Mouse (Mus musculus): ENCODE measurements around the gene Ms4a10. TPM values are rescaled to one million over a fixed set of nuclear protein-coding genes. Genes with fewer than 3 reads are reported as not detected.
A peak's percentile ranks its signal among the peaks of the same experiment; 100 is the strongest.

Gene Ms4a10
- total and polyA plus RNA-seq, 2 experiments from 2014 or later: not detected

GRCm38 (mm10) chr19:10936077-10936476 lies 38.4 kb downstream of the Ms4a10 start:
- Histone ChIP-seq H3K27me3 (ENCODE audit: insufficient read depth, low read length) (no peaks in the 10 kb centered on the region), H3K36me3 (ENCODE audit: insufficient read depth, low read length) (no peaks in the 10 kb centered on the region)

GRCm38 (mm10) chr19:10935029-10935428 lies 39.4 kb downstream of the Ms4a10 start:
- Histone ChIP-seq H3K27ac (ENCODE audit: low read depth, low read length) (no peak overlapping the region), H3K9ac (replicated peaks; ENCODE audit: low read length, poor library complexity, severe bottlenecking) (no peak overlapping the region), H3K9me3 (ENCODE audit: low read length) (no peaks in the 10 kb centered on the region), H3K4me2 (ENCODE audit: low read depth, low read length, poor library complexity, severe bottlenecking) (no peak overlapping the region), H3K27me3 (ENCODE audit: insufficient read depth, low read length) (no peaks in the 10 kb centered on the region), H3K36me3 (ENCODE audit: insufficient read depth, low read length) (no peaks in the 10 kb centered on the region), H3K4me1 (ENCODE audit: insufficient read depth, low read length) (no peaks in the 10 kb centered on the region), H3K4me3 (ENCODE audit: low read depth, low read length) (no peak overlapping the region)
- WGBS: 19% methylated on average over 5 of the region's 5 CpGs
- DNase-seq (ENCODE audit: low spot score) (no peak), ATAC-seq (ENCODE audit: low FRiP score) (no peak)
- TF ChIP-seq CTCF (IDR thresholded peaks at IDR 0.05): no peak

More at GRCm38 (mm10) chr19:10936077-10936476, 38.4 kb downstream of the Ms4a10 start:
- TF ChIP-seq CTCF (IDR thresholded peaks at IDR 0.05): peak; percentile 34; the same call in 1 of the 2 replicates
- no peak overlapping the region for H3K9ac ChIP-seq (replicated peaks; ENCODE audit: low read length, poor library complexity, severe bottlenecking)
- no peak overlapping the region for H3K4me2 ChIP-seq (ENCODE audit: low read depth, low read length, poor library complexity, severe bottlenecking)
- no peak for ATAC-seq (ENCODE audit: low FRiP score)
- H3K4me1 ChIP-seq (ENCODE audit: insufficient read depth, low read length): peaks cover 2% of the 10 kb centered on the region; the same call in 1 of the 2 replicates
- WGBS: 84% methylated on average over 5 of the region's 5 CpGs
- no peaks in the 10 kb centered on the region for H3K9me3 ChIP-seq (ENCODE audit: low read length)
- no peak overlapping the region for H3K4me3 ChIP-seq (ENCODE audit: low read depth, low read length)
- H3K27ac ChIP-seq (ENCODE audit: low read depth, low read length): no peak overlapping the region
- DNase-seq (ENCODE audit: low spot score): no peak

- no peak for TF ChIP-seq CTCF (IDR thresholded peaks at IDR 0.05)
- DNase-seq (ENCODE audit: low spot score): no peak
- no peak for ATAC-seq (ENCODE audit: low FRiP score)
Measured at GRCm38 (mm10) chr19:10930641-10931040, 43.8 kb downstream of the Ms4a10 start.

DNA sequence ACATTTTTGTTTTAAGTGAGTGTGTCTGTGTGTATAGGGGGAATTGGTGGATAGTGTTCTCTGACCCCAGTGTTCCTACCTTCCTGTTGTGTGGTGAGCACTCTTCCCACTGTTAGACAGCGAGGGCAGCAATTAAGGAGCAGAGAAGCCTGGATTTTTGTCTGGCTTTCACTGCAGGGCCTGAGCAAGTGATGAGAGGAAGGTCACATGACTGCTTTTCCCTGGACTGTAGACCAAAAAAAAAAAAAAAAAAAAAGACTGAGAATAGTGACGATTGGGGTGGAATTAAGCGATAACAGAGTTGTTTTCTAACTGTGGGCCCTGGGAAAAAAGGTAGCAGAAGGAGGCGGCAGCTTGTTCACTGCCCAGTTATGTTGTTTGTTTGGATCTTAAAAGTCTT lies 47.8 kb downstream of the Ms4a10 start:
- WGBS: 31% methylated on average over 4 of the region's 4 CpGs
- Histone ChIP-seq H3K9me3 (ENCODE audit: low read length) (no peaks in the 10 kb centered on the region), H3K27me3 (ENCODE audit: insufficient read depth, low read length) (no peaks in the 10 kb centered on the region), H3K27ac (ENCODE audit: low read depth, low read length) (peak overlapping the region; percentile 21), H3K36me3 (ENCODE audit: insufficient read depth, low read length) (no peaks in the 10 kb centered on the region), H3K4me1 (ENCODE audit: insufficient read depth, low read length) (no peaks in the 10 kb centered on the region), H3K4me2 (ENCODE audit: low read depth, low read length, poor library complexity, severe bottlenecking) (no peak overlapping the region), H3K9ac (replicated peaks; ENCODE audit: low read length, poor library complexity, severe bottlenecking) (no peak overlapping the region; the same call in 1 of the 2 replicates), H3K4me3 (ENCODE audit: low read depth, low read length) (no peak overlapping the region)
- no peak for ATAC-seq (ENCODE audit: low FRiP score)
- TF ChIP-seq CTCF (IDR thresholded peaks at IDR 0.05): no peak
- no peak for DNase-seq (ENCODE audit: low spot score)

More at GRCm38 (mm10) chr19:10930641-10931040, 43.8 kb downstream of the Ms4a10 start:
- H3K9ac ChIP-seq (replicated peaks; ENCODE audit: low read length, poor library complexity, severe bottlenecking): no peak overlapping the region
- no peaks in the 10 kb centered on the region for H3K9me3 ChIP-seq (ENCODE audit: low read length)
- WGBS: 83% methylated on average over 2 of the region's 2 CpGs
- no peak overlapping the region for H3K27ac ChIP-seq (ENCODE audit: low read depth, low read length)
- no peaks in the 10 kb centered on the region for H3K4me1 ChIP-seq (ENCODE audit: insufficient read depth, low read length)
- no peak overlapping the region for H3K4me2 ChIP-seq (ENCODE audit: low read depth, low read length, poor library complexity, severe bottlenecking)
- no peaks in the 10 kb centered on the region for H3K27me3 ChIP-seq (ENCODE audit: insufficient read depth, low read length)
- H3K36me3 ChIP-seq (ENCODE audit: insufficient read depth, low read length): no peaks in the 10 kb centered on the region
- no peak overlapping the region for H3K4me3 ChIP-seq (ENCODE audit: low read depth, low read length)

- WGBS: 7% methylated on average over 6 of the region's 6 CpGs
- Histone ChIP-seq H3K4me3 (ENCODE audit: low read depth, low read length) (no peak overlapping the region), H3K27ac (ENCODE audit: low read depth, low read length) (peak overlapping the region; percentile 21), H3K9me3 (ENCODE audit: low read length) (no peaks in the 10 kb centered on the region), H3K4me2 (ENCODE audit: low read depth, low read length, poor library complexity, severe bottlenecking) (no peak overlapping the region), H3K4me1 (ENCODE audit: insufficient read depth, low read length) (no peaks in the 10 kb centered on the region), H3K9ac (replicated peaks; ENCODE audit: low read length, poor library complexity, severe bottlenecking) (no peak overlapping the region), H3K27me3 (ENCODE audit: insufficient read depth, low read length) (no peaks in the 10 kb centered on the region), H3K36me3 (ENCODE audit: insufficient read depth, low read length) (no peaks in the 10 kb centered on the region)
- TF ChIP-seq CTCF (IDR thresholded peaks at IDR 0.05): no peak
- DNase-seq (ENCODE audit: low spot score): peak; percentile 42
- peak; percentile 38; the same call in 1 of the 2 replicates for ATAC-seq (ENCODE audit: low FRiP score)
Measured at GRCm38 (mm10) chr19:10926123-10926621, 48.3 kb downstream of the Ms4a10 start.

GRCm38 (mm10) chr19:10924220-10924619 lies 50.2 kb downstream of the Ms4a10 start:
- 77% methylated on average over 4 of the region's 4 CpGs for WGBS

More at GRCm38 (mm10) chr19:10924220-10924619, 50.2 kb downstream of the Ms4a10 start:
- Histone ChIP-seq H3K27ac (ENCODE audit: low read depth, low read length) (no peak overlapping the region), H3K27me3 (ENCODE audit: insufficient read depth, low read length) (no peaks in the 10 kb centered on the region), H3K4me2 (ENCODE audit: low read depth, low read length, poor library complexity, severe bottlenecking) (no peak overlapping the region), H3K4me1 (ENCODE audit: insufficient read depth, low read length) (no peaks in the 10 kb centered on the region), H3K9me3 (ENCODE audit: low read length) (no peaks in the 10 kb centered on the region), H3K4me3 (ENCODE audit: low read depth, low read length) (no peak overlapping the region), H3K9ac (replicated peaks; ENCODE audit: low read length, poor library complexity, severe bottlenecking) (no peak overlapping the region), H3K36me3 (ENCODE audit: insufficient read depth, low read length) (no peaks in the 10 kb centered on the region)
- no peak for TF ChIP-seq CTCF (IDR thresholded peaks at IDR 0.05)
- no peak for DNase-seq (ENCODE audit: low spot score)
- ATAC-seq (ENCODE audit: low FRiP score): no peak

Measured in midbrain, postnatal 0 days (tissue).